Mouse (Mus musculus) gastrocnemius, postnatal 10 days (tissue): ENCODE measurements around the gene 4930451I11Rik. TPM values are rescaled to one million over a fixed set of nuclear protein-coding genes. Genes with fewer than 3 reads are reported as not detected.

Source experiments
- DNase-seq: peaks from one replicate; pipeline ENCODE4 v3.0.0; 2021; ENCODE audit warnings: mixed read lengths
- total RNA-seq, 2 experiments: library from RNA; stranded (reverse); gene quantifications; 2 replicates each; pipeline ENCODE4 v1.2.3; 2021

The 4930451I11Rik gene
- total RNA-seq, 2 experiments from 2014 or later, result not detected

- no peak for DNase-seq
These were observed 1.9 kb upstream of the 4930451I11Rik start for GRCm38 (mm10) chr7:126833294-126833693.

- peak; percentile 73 for DNase-seq
These were observed 678 bp upstream of the 4930451I11Rik start for GRCm38 (mm10) chr7:126832036-126832598.

GRCm38 (mm10) chr7:126825952-126826351 is 5.5 kb downstream of the 4930451I11Rik start:
- DNase-seq, result no peak

- no peak for DNase-seq
These were observed 6.0 kb downstream of the 4930451I11Rik start for GRCm38 (mm10) chr7:126825403-126825802.

GRCm38 (mm10) chr7:126823940-126824339 is 7.5 kb downstream of the 4930451I11Rik start:
- no peak for DNase-seq

- DNase-seq, result no peak
These were observed 8.2 kb downstream of the 4930451I11Rik start for GRCm38 (mm10) chr7:126823202-126823711.

GRCm38 (mm10) chr7:126822741-126823140 is 8.7 kb downstream of the 4930451I11Rik start:
- DNase-seq, result no peak

- DNase-seq, result peak; percentile 86
These were observed 9.5 kb downstream of the 4930451I11Rik start for GRCm38 (mm10) chr7:126821835-126822511.

GRCm38 (mm10) chr7:126818818-126819217 is 12.6 kb downstream of the 4930451I11Rik start:
- no peak for DNase-seq

- DNase-seq, result no peak
These were observed 13.8 kb downstream of the 4930451I11Rik start for GRCm38 (mm10) chr7:126817595-126817994.

- no peak for DNase-seq
These were observed 14.9 kb downstream of the 4930451I11Rik start for GRCm38 (mm10) chr7:126816494-126816893.

- DNase-seq, result no peak
These were observed 15.7 kb downstream of the 4930451I11Rik start for GRCm38 (mm10) chr7:126815726-126816222.

GRCm38 (mm10) chr7:126809723-126810369 is 21.6 kb downstream of the 4930451I11Rik start:
- DNase-seq, result no peak

- peak; percentile 83 for DNase-seq
These were observed 22.6 kb downstream of the 4930451I11Rik start for GRCm38 (mm10) chr7:126808703-126809455.

- no peak for DNase-seq
These were observed 24.0 kb downstream of the 4930451I11Rik start for GRCm38 (mm10) chr7:126807405-126807804.

- no peak for DNase-seq
These were observed 24.5 kb downstream of the 4930451I11Rik start for GRCm38 (mm10) chr7:126806956-126807355.

GRCm38 (mm10) chr7:126803751-126804150 is 27.7 kb downstream of the 4930451I11Rik start:
- DNase-seq, result no peak

GRCm38 (mm10) chr7:126803181-126803580 is 28.3 kb downstream of the 4930451I11Rik start:
- no peak for DNase-seq

GRCm38 (mm10) chr7:126802134-126802889 is 29.1 kb downstream of the 4930451I11Rik start:
- peak; percentile 58 for DNase-seq

GRCm38 (mm10) chr7:126801057-126801422 is 30.4 kb downstream of the 4930451I11Rik start:
- DNase-seq, result no peak

GRCm38 (mm10) chr7:126800269-126801056 is 31.0 kb downstream of the 4930451I11Rik start:
- no peak for DNase-seq
